Mouse (Mus musculus): ENCODE results near the gene Stau1.

Stau1 gene

DNA sequence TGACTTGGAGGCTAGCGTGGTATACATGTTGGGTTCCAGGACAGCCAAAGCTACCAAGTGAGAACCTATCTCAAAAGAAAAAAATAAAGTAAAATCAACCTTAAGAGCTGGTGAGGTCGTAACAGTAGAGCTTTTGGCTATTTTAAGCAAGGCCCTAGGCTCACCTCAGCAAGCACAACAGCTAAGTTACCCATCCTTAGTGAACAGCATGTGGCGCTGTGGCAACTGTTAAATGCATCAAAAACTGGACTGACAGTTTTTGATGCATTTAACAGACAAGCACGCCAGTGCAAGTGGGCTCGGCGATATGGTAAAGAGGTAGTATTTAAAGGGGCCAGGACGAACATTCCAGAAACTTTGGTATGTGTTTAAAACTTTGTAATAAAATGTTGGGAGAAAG is 5.2 kb downstream of the Stau1 start:
- DNase-seq (ENCODE audit: low spot score) = no peak

DNA sequence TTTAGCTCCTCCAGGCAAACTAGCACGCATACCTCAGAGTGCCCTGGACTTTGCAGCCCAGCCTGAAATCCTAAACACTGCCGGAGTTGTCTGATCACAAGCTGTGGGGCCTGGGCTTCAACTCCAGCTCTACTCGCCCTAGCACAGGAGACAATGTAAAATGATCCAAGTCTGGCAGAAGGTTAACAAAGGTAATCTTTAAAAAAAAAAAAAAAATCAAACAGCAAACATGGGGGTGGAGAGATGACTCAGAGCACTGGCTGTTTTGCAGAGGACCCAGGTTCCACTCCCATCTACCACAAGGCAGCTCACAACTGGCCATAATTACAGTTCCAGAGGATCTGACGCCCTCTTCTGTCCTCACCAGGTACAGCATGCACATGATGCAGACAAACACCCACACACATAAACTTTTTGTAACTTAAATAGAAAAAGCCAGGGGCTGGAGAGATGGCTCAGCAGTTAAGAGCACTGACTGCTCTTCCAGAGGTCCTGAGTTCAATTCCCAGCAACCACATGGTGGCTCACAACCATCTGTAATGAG is 12.7 kb downstream of the Stau1 start:
- no peak for DNase-seq (ENCODE audit: low spot score)

DNA sequence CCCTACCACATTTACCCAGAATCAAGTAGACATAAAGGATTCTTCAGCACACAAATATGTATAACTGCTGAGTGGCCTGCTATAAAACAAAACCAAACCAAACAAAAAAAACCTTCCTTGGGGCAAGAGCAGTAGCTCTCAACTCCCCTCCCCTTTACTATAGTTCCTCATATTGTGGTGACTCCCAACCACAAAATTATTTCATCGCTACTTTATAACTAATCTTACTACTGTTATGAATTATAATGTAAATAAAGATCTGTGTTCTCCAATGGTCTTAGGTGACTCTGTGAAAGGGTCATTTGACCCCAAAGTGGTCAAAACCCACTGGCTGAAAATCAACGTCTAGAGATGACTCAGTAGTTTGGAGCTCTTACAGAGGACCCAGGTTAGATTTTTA is 15.9 kb downstream of the Stau1 start:
- no peak for DNase-seq (ENCODE audit: low spot score)

DNA sequence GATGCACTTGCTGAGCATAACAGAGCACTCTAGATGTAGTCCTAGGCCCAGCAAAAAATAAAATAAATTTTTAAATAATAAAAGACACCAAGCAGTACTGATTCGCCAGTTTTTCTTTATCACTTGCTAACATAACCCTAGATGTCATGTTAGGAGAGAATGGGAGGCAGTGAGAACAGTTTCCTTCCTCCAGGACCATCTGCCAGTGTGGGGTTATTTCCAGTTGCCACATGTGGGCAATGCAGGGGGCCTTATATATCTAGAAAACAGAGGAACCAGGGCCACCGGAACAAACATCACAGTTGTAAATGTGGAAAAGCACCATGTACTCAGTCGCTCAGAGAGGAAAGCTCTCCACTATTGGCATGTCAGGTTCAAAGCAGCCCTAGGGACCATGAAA is 18.6 kb downstream of the Stau1 start:
- no peak for DNase-seq (ENCODE audit: low spot score)

DNA sequence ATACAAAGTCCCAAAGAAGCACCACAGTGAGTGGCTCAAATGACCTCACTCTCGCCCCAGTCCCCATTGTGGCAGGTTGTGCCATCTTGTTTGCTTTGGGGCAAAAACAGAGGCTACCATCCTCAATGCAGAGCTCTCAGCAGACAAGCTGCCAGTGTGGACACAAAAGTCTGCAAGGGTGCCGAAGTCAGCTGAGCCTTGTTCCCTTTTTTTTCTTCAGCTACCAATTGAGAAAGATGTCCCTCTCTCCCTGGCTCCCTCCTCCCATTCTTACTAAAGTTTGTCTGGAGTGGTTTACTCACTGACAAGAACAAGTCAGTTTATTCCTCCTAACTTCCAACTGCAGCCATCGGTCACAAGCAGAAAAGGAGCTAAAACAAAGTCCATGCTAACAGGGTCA is 19.7 kb downstream of the Stau1 start:
- no peak for DNase-seq (ENCODE audit: low spot score)

DNA sequence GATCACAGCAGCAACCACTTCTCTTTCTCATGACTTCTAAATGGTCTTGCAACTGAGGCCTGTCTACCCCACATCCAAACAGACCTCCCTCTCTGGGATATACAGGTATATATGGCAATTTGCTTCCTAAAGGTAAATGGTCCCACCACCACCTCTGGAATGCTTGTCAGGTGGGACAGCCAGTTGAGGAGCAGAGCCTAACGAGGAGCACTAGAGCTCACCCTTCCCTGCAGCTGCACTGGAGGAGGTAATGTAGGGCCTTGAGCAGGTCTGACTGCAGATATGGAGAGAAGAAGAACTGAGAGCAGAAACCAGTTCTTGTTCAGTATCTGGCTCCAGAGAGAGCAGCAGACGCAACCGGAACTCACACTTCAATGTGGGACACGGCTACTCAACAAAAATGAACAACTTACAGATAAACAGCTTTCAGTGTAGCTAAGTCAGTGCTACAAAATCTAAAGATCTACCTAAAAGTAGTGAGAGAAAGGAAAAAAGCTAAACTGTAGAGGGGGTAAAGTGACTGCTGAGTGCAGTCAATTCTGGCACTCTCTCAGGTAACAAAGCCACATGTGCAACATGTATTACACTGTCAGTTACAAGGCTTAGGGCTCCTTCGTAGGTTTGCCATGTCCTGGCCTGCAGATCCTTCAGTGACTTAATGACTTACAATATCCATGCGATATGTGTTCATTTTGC is 21.8 kb downstream of the Stau1 start:
- DNase-seq (ENCODE audit: low spot score) = no peak

DNA sequence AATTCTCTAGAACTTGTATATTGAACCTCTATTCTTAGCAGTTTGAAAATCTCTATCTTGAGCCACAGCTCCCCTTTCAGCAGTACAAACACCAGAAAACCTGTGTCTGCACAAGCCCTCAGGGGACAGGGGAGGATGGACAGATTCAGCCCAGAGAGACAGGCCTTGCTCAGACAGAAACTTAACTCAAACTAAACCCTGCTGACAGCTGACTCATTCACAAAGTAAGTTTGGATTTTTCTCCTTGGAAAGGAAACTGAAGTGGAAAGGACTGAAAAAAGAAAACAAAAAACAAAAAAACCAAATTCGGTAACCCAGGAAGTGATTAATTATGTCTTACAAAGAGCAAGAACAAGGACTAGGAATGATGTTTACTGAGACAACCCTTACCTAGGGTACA is 22.9 kb downstream of the Stau1 start:
- no peak for DNase-seq (ENCODE audit: low spot score)

DNA sequence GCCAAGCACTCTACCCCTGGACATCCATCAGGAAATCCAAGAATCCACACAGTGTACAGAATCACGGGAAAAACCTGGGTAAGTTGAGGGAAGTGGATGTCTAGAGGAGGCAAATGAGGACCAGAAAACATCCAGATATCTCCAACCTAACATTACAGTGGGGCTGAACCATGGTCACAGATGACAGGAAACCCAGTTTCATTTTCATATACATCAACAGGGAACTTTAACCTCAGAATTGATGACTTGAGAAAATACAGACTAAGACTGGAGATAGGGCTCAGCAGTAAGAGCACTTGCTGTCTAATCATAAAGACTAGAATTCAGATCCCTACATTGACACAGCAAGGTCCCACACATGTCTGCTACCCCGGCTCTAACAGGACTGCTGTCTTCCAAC is 31.3 kb downstream of the Stau1 start:
- no peak for DNase-seq (ENCODE audit: low spot score)

DNA sequence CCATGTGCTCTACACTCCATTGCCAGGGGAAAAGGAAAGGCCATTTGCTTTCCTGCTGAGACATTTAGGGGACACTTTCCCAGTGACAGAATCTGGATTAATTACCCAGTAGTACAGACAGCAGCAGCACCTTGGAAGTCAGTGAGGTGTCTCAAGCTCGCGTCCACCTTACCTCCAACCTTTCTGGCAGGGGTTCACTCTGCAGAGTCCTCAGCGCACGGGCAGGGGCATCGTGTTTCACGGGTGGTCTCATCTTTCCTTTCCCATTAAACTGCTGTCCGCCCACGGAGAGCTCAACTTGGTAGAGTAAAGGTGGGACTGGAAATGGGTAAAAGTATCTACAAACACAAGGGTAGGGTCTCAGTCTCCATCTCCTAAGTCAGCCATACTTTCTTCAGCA is 32.8 kb downstream of the Stau1 start:
- DNase-seq (ENCODE audit: low spot score) = no peak

DNA sequence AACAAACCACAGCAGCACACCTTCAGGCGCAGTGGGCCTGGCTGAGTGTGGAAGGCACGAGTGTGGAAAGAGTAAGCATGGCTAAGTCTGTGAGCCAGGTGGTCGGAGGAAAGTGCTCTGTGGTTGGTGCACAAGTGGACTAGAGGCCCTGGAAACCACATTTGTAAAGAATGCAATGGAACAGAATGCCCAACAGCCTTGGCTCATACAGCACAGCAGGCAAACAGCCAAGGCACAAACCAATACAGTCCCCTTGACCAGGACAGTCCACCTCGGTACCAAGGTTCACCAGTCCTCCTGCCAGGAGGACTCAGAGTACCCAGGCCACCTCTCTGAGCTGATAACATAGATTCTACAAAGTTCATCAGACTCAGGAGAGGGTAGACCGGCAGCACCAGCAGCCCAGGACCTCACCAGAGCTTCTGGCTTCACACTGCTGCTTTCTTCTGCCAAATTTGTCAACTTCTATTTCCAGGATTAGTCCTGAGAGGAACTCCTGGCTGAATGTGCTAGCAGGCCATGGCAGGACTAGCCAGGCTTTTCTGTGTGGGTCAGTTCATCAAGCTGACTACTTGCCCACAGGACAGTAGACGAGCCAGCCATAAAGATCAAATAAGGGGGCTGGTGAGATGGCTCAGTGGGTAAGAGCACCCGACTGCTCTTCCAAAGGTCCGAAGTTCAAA is 35.3 kb downstream of the Stau1 start:
- DNase-seq (ENCODE audit: low spot score) = no peak

DNA sequence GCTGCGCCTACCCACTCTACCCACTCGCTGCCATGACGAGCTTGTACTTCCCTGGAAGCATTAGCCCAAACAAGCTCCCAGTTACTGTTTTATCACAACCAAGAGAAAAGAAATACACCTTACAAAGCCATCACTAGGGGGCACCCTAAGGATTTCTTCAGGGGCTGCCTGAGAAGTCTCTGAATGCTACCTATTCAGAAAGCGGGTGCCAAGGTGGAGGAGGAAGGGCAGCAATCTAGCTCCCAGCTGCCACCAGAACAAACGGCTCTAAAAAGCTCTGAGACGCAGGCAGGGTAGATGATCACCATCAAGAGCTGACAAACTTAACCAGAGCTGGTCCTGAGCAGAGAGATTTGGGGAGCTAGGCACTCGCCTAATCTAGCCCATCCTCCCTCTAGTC is 39.3 kb downstream of the Stau1 start:
- DNase-seq (ENCODE audit: low spot score) = no peak

DNA sequence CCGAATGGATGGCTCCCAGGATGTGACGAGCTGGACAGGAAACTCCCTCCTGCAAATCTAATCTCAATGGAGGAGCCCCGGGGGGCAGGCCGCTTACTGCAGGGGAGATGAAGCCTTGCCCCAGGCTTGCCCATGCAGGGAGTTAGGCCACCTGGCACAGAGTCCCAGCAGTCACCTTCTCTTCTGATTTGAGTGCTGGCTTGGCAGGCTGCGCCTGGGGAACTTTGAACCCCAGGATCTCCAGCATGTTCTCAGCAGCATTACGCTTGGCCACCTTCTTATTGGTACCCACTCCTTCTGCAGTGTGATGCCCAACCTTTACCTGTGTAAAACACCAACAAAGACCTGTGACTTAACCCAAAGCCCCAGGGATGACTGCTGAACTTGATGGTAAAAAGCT is 43.9 kb downstream of the Stau1 start:
- no peak for DNase-seq (ENCODE audit: low spot score)

DNA sequence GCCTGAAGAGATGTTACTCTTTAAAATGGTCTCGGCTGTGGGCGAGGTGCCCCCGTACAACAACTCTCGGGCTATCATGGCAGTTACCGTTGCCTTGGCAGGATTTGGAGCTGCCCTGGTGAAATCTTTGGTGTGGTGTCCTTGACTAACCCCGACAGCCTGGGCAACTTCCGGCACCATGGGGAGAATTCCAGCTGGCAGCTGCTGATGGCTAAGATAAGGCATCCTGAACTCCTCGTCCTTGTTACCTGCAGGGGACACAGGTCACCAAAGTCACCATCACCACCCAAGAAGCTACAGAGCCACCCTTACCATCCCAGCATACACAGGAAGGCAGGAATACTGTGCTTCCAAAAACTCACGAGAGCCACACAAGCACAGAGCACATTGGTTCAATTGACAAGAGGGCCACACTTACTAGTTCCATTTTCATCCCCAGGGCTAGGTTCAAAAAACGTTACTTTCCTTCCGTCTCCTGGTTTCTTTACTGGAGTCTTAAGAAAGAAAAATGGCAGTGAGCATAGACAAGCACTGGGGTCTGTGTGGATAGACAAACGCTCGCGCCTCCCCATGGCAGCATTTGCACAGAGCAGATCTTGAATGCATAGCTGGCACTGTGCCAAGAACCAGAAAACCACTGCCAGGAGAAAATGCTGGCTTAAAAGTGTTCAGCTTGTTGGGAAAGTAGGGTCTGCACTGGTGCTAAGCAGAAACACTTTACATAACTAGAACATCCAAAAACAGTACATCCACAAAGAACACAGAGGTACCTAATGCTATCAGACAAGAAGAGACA is 45.0 kb downstream of the Stau1 start:
- no peak for DNase-seq (ENCODE audit: low spot score)

DNA sequence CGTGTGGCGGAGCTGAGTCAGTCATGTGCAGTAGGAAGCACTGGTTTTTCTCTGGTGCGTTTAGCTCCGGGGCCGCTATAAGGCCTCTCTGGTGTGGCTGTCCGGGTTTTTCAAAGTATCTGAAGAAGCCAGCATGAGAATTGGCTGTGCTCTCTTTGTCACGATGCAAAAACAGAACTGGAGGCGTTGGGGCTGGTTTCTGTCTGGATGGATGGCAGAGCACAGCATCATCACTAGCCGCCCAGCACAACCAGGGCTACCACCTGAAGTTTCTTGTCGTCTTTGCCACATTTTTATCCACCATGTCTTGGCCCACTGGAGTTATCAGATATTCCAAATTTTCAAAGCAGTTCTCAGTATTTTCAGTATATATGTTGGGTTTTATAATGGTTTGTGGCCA is 47.2 kb downstream of the Stau1 start:
- no peak for DNase-seq (ENCODE audit: low spot score)

DNA sequence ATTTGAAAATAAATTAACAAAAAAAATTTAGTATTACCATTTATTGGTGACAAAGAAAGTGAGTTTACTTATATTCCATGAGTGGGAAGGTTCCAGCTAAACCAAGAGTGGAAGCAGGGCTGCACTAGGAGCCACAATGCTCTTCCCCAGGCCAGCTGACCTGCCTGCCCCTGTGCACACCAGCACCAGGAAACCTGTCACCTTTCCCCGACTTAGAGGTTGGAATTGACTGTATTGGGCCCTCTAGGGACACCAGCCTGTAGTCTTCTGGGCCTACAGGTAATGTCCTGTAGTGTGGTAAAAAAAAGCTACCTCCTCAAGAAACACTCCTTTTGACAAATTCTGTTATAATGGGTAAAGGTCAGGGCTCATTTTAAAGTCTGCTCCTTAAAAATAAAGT is 47.9 kb downstream of the Stau1 start:
- no peak for DNase-seq (ENCODE audit: low spot score)

DNA sequence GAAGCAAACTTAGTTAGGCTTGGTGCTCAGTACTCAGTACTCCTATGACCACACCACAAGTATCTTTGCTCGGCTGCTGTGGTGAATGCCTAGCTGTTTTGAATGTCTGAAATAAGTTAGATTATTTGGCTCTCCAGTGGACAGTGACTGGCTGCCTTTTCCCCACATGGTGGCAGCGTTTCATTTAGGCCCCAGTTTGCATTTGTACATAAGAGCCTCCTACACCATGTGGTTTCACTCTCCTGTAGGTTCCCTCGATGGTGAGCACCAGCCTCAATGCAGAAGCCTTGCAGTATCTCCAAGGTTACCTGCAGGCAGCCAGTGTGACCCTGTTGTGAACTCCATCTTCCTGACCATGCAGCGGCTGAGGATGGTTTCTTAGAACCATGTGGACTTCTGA is 50.6 kb downstream of the Stau1 start:
- no peak for DNase-seq (ENCODE audit: low spot score)

DNA sequence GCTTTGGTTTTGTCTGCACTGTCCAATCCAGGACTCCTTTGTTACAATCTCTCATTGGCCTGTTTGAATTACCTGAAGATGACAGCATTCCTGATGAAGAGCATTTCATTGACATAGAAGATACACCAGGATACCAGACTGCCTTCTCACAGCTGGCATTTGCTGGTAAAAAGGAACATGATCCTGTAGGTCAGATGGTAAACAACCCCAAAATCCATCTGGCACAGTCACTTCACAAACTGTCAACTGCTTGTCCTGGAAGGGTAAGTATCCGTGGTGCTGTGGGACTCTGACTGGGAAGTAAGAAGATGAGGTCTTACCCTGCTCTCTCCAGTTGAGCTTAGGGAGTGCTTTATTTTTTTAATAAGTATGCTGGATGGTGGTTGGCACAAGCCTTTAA is 51.8 kb downstream of the Stau1 start:
- DNase-seq (ENCODE audit: low spot score) = no peak

DNA sequence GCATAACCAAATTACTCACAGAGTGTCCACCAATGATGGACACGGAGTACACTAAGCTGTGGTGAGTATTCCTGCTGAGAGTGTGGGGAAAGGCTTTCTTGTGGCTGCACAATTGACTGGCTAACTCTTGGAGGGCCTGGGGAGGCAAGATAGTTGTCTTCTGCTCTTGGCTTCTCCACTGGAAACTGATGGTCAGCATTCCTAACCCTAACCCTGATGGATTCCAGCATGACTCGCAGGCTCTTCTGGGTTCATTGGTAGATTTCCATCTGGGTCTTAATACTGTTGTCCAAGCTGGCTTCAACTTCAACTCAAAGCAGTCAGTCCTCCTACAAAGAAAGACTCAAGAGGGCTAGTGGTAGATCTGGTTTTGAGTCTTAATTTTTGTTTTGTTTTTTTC is 53.0 kb downstream of the Stau1 start:
- no peak for DNase-seq (ENCODE audit: low spot score)

DNA sequence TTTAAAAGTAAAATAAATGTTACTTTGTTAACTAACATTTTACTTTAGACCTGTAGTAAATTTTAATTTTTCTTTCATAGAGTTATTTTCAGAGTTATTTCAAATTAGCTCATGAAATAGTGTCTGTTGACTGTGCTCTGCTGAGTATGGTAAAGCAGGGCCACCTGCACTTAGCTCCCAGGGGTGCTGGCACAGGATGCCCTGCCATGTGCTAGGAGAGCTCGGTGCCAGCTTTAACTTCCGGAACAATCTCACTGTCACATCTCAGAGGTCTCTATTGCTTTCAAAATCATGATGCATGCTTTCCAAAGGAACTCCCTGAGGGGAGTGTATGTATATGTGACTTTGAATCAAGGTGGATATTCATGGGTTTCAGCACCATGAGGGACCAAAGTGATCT is 59.9 kb downstream of the Stau1 start:
- DNase-seq (ENCODE audit: low spot score) = no peak

DNA sequence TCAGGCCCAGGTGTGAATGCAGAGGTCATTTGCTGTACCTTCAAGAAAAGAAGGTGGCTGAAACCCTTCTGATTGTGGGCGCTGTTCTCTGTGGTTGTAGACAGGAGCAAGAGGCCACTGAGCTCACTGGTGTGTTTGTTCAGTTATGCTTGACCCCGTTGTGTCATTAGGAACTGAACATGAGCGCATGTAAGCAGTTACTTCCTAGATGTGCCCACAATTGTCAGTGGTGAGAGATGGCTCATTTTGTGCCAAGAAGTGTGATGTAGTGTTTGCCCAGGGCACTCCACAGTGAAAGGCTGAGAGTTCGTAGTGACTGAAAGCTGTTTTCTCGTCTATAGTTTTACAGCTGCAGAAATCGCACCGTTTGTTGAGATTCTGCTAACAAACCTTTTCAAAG is 60.5 kb downstream of the Stau1 start:
- DNase-seq (ENCODE audit: low spot score) = no peak

DNA sequence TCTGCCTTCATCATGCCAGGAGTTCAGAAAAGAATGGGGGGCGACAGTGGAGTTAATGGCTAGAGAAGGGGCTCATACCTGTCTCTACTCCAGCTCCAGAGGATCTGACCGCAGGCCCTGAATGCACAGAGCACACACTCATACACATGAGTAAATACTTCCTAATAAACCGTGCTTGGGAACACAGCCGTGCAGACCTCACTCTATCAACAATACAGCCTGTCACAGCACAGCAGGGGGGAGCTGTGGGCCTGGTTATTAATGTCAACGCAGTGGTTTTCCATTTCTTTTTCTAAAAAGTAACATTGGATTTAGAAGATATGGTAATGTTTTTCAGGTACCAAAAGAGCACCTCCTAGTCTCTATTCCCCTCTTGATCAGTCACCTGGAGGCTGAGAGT is 61.7 kb downstream of the Stau1 start:
- DNase-seq (ENCODE audit: low spot score) = no peak

DNA sequence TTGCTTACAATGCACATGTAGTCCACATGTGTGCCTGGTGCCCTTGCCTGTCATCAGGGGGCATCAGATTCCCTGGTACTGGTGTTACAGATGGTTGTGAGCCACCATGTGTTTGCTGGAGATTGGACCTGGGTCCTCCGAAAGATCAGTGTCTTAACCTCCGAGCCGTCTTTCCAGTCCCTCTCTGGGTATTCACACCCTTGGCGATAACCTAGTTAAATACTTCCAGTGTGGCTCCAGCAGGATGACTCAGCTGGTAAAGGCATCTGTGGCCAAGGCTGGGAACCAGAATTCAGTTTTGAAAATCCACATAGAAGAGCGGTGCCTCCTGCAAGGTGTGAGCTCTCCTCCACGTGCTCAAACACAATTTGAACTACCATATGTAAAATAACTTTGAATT is 62.2 kb downstream of the Stau1 start:
- no peak for DNase-seq (ENCODE audit: low spot score)

DNA sequence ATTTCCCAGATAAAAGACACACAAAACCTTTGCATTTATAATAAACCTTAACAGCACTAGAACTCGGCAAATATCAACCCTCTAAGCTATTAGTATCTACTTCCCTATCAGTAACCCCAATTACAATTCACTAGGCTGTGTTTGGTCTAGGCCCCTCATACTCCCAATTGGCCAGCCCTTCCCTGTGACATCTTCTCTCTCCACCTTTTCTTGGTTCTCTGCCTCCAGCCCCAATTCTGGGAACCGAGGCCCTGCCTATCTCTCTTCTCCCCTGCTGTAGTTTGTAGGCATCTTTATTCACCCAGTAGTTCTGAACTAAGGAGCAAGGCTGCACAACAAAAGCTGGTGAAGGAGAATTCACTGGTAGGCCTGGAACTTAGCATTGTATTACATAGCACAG is 72.1 kb downstream of the Stau1 start:
- DNase-seq (ENCODE audit: low spot score) = no peak
